Mouse (Mus musculus) E14TG2a.4 (cell line): ENCODE results near the gene Tyk2.

Source experiments
- CTCF ChIP-seq: conservative IDR thresholded peaks from 2 replicates; pipeline ENCODE4 v1.5.1; 2014; ENCODE audit warnings: low read length
- POU5F1 ChIP-seq: IDR thresholded peaks from 2 replicates; pipeline ENCODE4 v1.6.1; 2014; ENCODE audit warnings: low read length, borderline replicate concordance

DNA sequence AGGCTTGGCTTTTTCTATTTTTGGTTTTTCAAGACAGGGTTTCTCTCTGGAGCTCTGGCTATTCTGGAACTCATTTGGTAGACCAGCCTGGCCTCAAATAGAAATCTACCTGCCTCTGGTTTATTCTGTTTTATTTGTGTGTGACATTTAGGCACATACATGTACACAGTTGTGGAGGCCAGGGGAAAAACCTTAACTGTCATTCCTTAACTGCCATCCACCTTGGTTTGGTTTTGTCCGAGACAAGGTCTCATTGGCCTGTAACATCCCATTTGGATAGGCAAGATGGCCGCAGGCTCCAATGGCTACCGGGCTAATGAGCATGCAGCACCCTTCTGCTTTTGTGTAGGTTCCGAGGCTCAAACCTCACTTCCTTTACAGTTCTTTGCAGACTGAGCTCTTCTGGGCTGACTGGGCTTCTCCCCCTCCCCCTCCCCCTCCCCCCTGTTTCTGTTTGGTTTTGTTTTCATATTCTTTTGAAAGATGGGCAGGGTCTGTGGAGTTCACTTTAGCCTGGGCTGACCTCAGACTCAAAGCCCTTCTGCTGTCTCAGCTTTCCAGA lies 4.4 kb upstream of the Tyk2 start:
- TF ChIP-seq CTCF, result no peak
- no peak for TF ChIP-seq POU5F1
